Mouse (Mus musculus) thymus, adult 2 months (tissue): ENCODE measurements around the gene Hs1bp3.

Experiments
- CTCF ChIP-seq: fragments of 200-500 bp; IDR thresholded peaks from 2 replicates; pipeline ENCODE4 v1.5.1; 2012; ENCODE audit warnings: mild to moderate bottlenecking, control low read depth, low read length, moderate library complexity, borderline replicate concordance; ENCODE audit not compliant: control insufficient read depth, poor library complexity, insufficient read depth; ENCODE audit errors: extremely low read depth
- POLR2A ChIP-seq: fragments of 200-500 bp; IDR thresholded peaks from 2 replicates; pipeline ENCODE4 v1.6.1; 2012; ENCODE audit warnings: mild to moderate bottlenecking, low read length, control low read depth, moderate library complexity; ENCODE audit not compliant: control insufficient read depth, poor library complexity, insufficient read depth; ENCODE audit errors: extremely low read depth

DNA sequence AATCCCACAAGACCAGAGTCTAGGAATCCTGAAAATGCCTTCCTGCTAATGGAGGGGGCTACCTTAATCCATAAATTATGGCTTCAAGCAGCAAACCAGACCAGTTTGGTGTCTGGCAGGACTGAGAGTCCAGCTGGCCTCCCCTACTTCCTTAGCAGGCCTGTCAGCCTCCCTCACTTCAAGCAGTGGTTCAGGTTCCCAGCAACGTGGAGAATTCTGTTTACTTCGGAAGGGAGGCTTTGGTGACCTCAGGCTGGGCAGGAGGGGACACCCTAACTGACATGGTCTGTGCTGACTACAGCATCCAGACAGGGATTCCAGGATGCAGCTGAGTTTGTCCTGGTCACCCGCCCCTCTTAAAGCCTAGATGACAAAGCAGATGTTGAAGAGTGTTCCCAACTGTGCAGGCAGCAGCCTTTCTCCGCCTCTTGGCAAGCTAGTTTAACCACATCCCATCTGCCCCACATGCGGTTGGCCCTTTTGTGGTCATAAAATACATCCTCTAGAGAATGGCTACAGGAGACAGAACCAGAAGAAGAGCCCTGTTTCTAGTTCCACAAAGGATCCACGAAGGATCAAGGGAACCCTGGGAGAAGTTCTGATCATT is 17.8 kb upstream of the Hs1bp3 start:
- no peak for TF ChIP-seq CTCF
- no peak for TF ChIP-seq POLR2A
